Mouse (Mus musculus) limb, embryonic 11.5 days (tissue): ENCODE data around the gene Cox19. TPM values are rescaled to one million over a fixed set of nuclear protein-coding genes. Genes with fewer than 3 reads are reported as not detected.
A peak's percentile ranks its signal among the peaks of the same experiment; 100 is the strongest.

Source experiments
- ATAC-seq: fragments of 200-750 bp; cut with Nextera tagmentation; 2 replicates; pipeline ENCODE4 v1.8.0; 2017; ENCODE audit warnings: low read depth; ENCODE audit not compliant: insufficient number of reproducible peaks, low FRiP score, low TSS enrichment
- DNase-seq: peaks from one replicate; pipeline ENCODE4 v3.0.0-alpha.2; 2015; ENCODE audit warnings: low spot score
- H3K27ac ChIP-seq: fragments of 300-500 bp; sonication (generic); replicated peaks from 2 replicates; pipeline ENCODE4 v1.5.1; 2014; ENCODE audit warnings: low read depth, mild to moderate bottlenecking, low read length
- H3K27me3 ChIP-seq: fragments of 300-500 bp; sonication (generic); 2 replicates; pipeline ENCODE4 v1.6.1; 2014; ENCODE audit warnings: mild to moderate bottlenecking, low read length, mixed read lengths; ENCODE audit not compliant: control insufficient read depth, insufficient read depth
- H3K36me3 ChIP-seq: fragments of 300-500 bp; sonication (generic); 2 replicates; pipeline ENCODE4 v1.6.1; 2014; ENCODE audit warnings: mild to moderate bottlenecking, low read length, moderate library complexity, mixed read lengths; ENCODE audit not compliant: control insufficient read depth, insufficient read depth
- H3K4me1 ChIP-seq: fragments of 300-500 bp; sonication (generic); 2 replicates; pipeline ENCODE4 v1.6.1; 2014; ENCODE audit warnings: low read length, mixed read lengths; ENCODE audit not compliant: control insufficient read depth, insufficient read depth
- H3K4me2 ChIP-seq: fragments of 300-500 bp; sonication (generic); 2 replicates; pipeline ENCODE4 v1.6.1; 2014; ENCODE audit warnings: low read depth, mild to moderate bottlenecking, moderate library complexity; ENCODE audit not compliant: severe bottlenecking
- H3K4me3 ChIP-seq: fragments of 300-500 bp; sonication (generic); 2 replicates; pipeline ENCODE4 v1.5.1; 2014; ENCODE audit warnings: low read depth, low read length
- H3K9ac ChIP-seq: fragments of 300-500 bp; sonication (generic); 2 replicates; pipeline ENCODE4 v1.6.1; 2014; ENCODE audit warnings: mild to moderate bottlenecking, low read length
- H3K9me3 ChIP-seq: fragments of 300-500 bp; sonication (generic); 2 replicates; pipeline ENCODE4 v1.6.1; 2016; ENCODE audit warnings: low read length; ENCODE audit not compliant: control insufficient read depth
- WGBS: fragments of 180-500 bp; shearing (Covaris S2); extraction: QIAGEN DNeasy Blood & Tissue Kit; methylation state at CpG from one replicate; pipeline ENCODE4 v1.1.7; 2014; 5-methylcytosine and 5-hydroxymethylcytosine counted together
- polyA plus RNA-seq: library from polyadenylated mRNA; unstranded; fragments of >200 nt; fragmentation: Nextera tagmentation; extraction: Ambion mirVana; gene quantifications from 2 replicates; pipeline ENCODE4 v1.2.1, GENCODE M21; 2014

The Cox19 gene
- polyA plus RNA-seq, 1 experiment from 2014 or later = 120 TPM

GRCm38 (mm10) chr5:139386047-139386446, 34.8 kb upstream of the Cox19 start:
- H3K9ac ChIP-seq = no peak overlapping the region
- no peak overlapping the region for H3K4me2 ChIP-seq
- ATAC-seq (no peak), DNase-seq (no peak)
- H3K36me3 ChIP-seq = no peaks in the 10 kb centered on the region
- no peaks in the 10 kb centered on the region for H3K9me3 ChIP-seq
- peaks cover 32% of the 10 kb centered on the region for H3K4me1 ChIP-seq
- no peak overlapping the region for H3K4me3 ChIP-seq
- no peaks in the 10 kb centered on the region for H3K27me3 ChIP-seq
- 89% methylated on average over 5 of the region's 5 CpGs for WGBS
- H3K27ac ChIP-seq = no peak overlapping the region

GRCm38 (mm10) chr5:139384531-139384930, 33.3 kb upstream of the Cox19 start:
- no peaks in the 10 kb centered on the region for H3K36me3 ChIP-seq
- H3K4me2 ChIP-seq = no peak overlapping the region
- peaks cover 25% of the 10 kb centered on the region for H3K4me1 ChIP-seq
- H3K4me3 ChIP-seq = no peak overlapping the region
- ATAC-seq = no peak
- H3K27me3 ChIP-seq = no peaks in the 10 kb centered on the region
- H3K9ac ChIP-seq = no peak overlapping the region
- H3K27ac ChIP-seq = no peak overlapping the region
- no peaks in the 10 kb centered on the region for H3K9me3 ChIP-seq
- DNase-seq = no peak
- 73% methylated on average over 10 of the region's 10 CpGs for WGBS

GRCm38 (mm10) chr5:139383234-139383633, 32.0 kb upstream of the Cox19 start:
- Histone ChIP-seq H3K4me3 (no peak overlapping the region), H3K27ac (no peak overlapping the region), H3K9ac (no peak overlapping the region), H3K4me1 (peaks cover 19% of the 10 kb centered on the region), H3K9me3 (no peaks in the 10 kb centered on the region), H3K27me3 (no peaks in the 10 kb centered on the region), H3K4me2 (no peak overlapping the region), H3K36me3 (no peaks in the 10 kb centered on the region)
- ATAC-seq (no peak), DNase-seq (no peak)
- WGBS = 88% methylated on average over 9 of the region's 9 CpGs

- Histone ChIP-seq H3K9me3 (no peaks in the 10 kb centered on the region), H3K9ac (no peak overlapping the region), H3K27ac (no peak overlapping the region), H3K27me3 (no peaks in the 10 kb centered on the region), H3K4me3 (no peak overlapping the region), H3K36me3 (no peaks in the 10 kb centered on the region), H3K4me1 (peaks cover 14% of the 10 kb centered on the region), H3K4me2 (no peak overlapping the region)
- DNase-seq = no peak
- 74% methylated on average over 8 of the region's 8 CpGs for WGBS
- no peak for ATAC-seq
Measured at GRCm38 (mm10) chr5:139382760-139383159, 31.5 kb upstream of the Cox19 start.

GRCm38 (mm10) chr5:139381586-139382513, 30.6 kb upstream of the Cox19 start:
- WGBS = 84% methylated on average over 18 of the region's 18 CpGs
- H3K4me2 ChIP-seq = peak overlapping the region; percentile 16; the same call in 1 of the 2 replicates
- H3K9ac ChIP-seq = no peak overlapping the region

GRCm38 (mm10) chr5:139380385-139381248, 29.4 kb upstream of the Cox19 start:
- DNase-seq (peak; percentile 89), ATAC-seq (peak; percentile 76)
- no peak overlapping the region for H3K27ac ChIP-seq
- peak overlapping the region; percentile 52 for H3K9ac ChIP-seq
- peak overlapping the region; percentile 54 for H3K4me3 ChIP-seq
- H3K9me3 ChIP-seq = no peaks in the 10 kb centered on the region
- no peaks in the 10 kb centered on the region for H3K36me3 ChIP-seq
- 2% methylated on average over 49 of the region's 73 CpGs for WGBS
- H3K4me1 ChIP-seq = peaks cover 7% of the 10 kb centered on the region; the same call in 1 of the 2 replicates
- H3K27me3 ChIP-seq = no peaks in the 10 kb centered on the region
- peak overlapping the region; percentile 81 for H3K4me2 ChIP-seq

More at GRCm38 (mm10) chr5:139381586-139382513, 30.6 kb upstream of the Cox19 start:
- ATAC-seq = no peak
- H3K36me3 ChIP-seq = no peaks in the 10 kb centered on the region
- no peak overlapping the region for H3K27ac ChIP-seq
- H3K9me3 ChIP-seq = no peaks in the 10 kb centered on the region
- DNase-seq = no peak
- H3K4me1 ChIP-seq = peaks cover 7% of the 10 kb centered on the region; the same call in 1 of the 2 replicates
- no peaks in the 10 kb centered on the region for H3K27me3 ChIP-seq
- no peak overlapping the region for H3K4me3 ChIP-seq

- H3K9ac ChIP-seq = no peak overlapping the region
- H3K27me3 ChIP-seq = no peaks in the 10 kb centered on the region
- ATAC-seq = peak; percentile 10; the same call in 1 of the 2 replicates
- H3K36me3 ChIP-seq = no peaks in the 10 kb centered on the region
- no peaks in the 10 kb centered on the region for H3K9me3 ChIP-seq
- H3K27ac ChIP-seq = no peak overlapping the region
- H3K4me2 ChIP-seq = peak overlapping the region; percentile 81
- WGBS = 28% methylated on average over 8 of the region's 8 CpGs
- peak overlapping the region; percentile 54 for H3K4me3 ChIP-seq
- peaks cover 7% of the 10 kb centered on the region; the same call in 1 of the 2 replicates for H3K4me1 ChIP-seq
- no peak for DNase-seq
Measured at GRCm38 (mm10) chr5:139379771-139380384, 28.7 kb upstream of the Cox19 start.
